Mouse (Mus musculus): ENCODE results near the gene Crhbp. TPM values are rescaled to one million over a fixed set of nuclear protein-coding genes. Genes with fewer than 3 reads are reported as not detected.

Gene Crhbp
- polyA plus RNA-seq, 2 experiments from 2014 or later: not detected

DNA sequence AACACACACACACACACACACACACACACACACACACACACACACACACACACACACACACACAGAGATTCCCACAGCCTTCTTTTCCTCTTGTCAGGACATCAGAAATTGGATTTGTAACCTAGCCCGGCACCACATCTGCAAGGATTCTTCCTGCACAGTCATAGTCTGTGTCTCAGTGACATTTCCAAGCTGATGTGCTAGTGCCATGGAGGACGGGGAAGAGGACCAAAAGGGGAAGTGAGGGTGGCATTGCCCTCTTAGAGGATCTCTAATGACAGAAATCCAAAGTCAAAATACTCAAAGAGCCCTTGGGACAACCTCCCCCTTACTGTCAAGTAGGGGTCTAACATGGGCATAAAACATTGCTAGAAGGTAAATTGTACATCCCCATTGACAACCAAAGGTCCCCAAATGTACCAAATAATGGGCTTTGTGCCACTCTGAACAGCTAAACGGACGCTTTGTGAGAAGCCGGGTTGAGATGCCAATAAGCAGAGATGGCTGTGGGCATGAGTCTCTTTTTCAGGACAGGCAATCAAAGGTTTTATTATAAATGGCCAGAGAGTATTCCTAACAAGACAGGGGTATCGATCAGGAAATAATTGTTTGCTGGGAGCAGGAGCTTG is 26.0 kb downstream of the Crhbp start:
- no peak for ATAC-seq

DNA sequence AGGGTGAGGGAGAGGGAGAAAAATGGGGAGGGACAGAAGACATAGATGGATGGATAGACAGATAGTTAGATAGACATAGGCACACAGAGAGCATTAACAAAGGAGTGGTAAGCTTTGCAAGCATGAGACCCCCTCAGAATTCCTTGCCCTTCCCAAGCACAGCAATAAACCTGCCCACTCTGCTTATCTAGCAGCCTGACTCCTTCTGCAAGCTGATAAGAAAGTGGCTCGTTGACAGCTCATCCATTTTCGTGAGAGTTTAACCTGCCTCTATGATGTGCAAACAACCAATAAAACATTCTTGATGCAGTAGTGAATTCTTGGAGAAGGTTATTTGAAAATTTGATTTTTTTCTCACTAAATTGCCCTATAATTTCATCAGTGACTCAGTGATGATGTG is 32.5 kb downstream of the Crhbp start:
- no peak for ATAC-seq

DNA sequence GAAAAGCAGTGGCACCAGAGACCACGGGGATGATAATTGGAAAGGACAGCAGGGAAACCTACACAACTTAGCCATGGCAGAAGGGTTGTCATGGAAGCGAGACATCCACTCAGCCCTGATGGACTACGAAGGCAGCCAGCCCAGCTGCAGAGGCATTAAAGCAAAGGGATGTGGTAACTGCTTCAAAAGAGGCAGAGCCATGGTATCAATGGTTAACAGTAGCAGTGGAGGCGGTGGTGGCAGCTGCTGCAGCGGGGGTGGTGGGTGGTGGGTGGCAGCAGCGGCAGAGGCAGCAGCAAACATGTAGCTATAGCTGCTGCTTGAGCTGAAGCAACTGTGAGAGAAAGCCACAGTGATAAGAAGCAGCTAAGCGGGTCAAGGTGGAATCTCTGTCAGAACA is 51.5 kb downstream of the Crhbp start:
- ATAC-seq: no peak

DNA sequence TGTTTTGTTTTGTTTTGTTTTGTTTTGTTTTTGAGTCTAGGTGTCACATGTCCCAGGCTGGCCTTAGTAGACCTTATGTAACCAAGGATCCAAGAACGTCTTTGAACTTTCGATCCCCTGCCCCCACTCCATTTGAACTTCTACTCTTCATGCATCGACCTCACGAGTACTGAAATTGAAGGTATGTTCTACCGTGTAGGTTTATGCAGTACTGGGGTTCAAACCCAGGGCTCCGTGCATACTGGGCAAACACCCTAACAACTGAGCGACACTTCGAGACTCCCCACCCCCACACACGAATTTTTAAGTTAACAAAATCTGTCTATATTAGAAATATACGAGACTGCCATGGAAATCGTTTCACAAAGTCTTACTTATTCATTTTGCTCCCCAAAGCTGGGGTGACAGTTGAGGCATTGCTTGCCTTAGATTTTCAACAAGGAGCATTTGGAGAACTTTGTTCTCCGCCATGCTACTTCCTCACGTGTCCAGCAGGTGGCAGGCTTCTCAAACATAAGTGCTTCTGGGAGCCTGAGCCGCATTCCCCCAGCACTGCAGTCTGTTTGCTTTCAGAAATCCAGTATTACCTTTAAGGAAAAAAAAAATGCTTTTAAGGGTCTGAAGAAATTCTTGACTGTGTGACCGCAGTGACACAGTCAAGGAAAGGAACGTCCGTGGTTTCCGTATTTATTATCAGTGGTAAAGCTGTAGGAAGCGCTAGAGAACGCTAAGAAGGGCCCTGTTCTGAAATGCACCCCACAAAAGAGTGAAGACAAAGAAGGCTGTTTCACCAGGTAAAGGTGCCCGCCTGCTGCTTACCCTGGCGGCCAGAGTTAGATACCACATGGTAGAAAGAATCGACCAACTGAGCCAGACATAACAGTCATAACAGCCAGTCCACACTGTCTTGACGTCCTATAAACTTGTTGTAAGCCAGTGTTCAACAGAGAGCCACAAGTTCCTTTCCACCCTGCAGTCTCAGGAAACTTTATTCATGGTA is 54.6 kb downstream of the Crhbp start:
- peak; percentile 80 for ATAC-seq

DNA sequence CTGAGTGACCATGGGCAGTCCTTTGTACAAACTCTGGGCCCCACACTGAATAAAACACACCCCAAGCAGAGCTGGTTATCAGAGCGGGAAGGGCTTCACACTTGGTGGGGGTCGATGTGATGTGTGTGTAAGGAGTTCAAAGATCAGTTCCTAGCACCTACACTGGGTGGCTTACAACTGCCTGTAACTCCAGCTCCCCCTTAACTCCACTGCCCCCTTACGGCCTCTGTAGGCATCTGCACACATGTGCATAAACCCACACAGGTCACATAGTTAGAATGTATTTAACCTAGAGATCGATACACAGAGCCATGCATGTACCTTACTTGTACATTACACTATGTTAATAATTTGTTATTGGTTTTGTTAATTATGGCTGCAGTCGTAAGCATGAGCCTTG is 56.5 kb downstream of the Crhbp start:
- no peak for ATAC-seq

DNA sequence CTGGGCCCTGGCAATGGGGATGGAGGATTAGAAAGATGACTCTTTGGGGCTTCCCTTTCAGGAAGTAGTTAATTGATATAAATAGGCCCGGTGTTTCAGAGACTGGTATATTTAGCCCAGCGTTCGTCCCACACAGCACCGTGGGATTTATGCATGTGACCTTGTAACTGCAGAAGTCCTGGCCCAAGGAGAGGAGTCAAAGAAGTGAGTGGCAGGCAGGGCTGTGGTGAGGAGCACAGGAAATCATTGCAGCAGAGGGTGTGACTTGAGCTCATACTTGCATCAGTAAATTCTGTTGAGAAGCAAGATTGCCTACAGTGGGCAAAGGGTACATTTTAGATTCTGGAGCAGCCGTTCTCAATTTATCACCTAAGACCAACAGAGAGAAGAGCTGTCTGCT is 62.3 kb downstream of the Crhbp start:
- ATAC-seq: no peak

Other genes starting within 250 kb of the Crhbp start
- 1 to 10 TPM in 1 of 2 experiments, under 1 TPM in 1; 0.54 to 1.2 TPM for gene Pde8b, start 194.6 kb downstream of the Crhbp start, polyA plus RNA-seq (2017; shearing (Covaris generic))
- 1 to 10 TPM; 1.5 to 1.9 TPM for gene Zbed3, start 121.3 kb downstream of the Crhbp start, polyA plus RNA-seq (2017; shearing (Covaris generic))
- gene Aggf1, start 69.6 kb downstream of the Crhbp start, polyA plus RNA-seq (2017; shearing (Covaris generic)): 10 to 100 TPM; 11.3 to 12.4 TPM
- not detected for gene S100z, start 33.8 kb upstream of the Crhbp start, polyA plus RNA-seq (2017; shearing (Covaris generic))
- 10 to 100 TPM; 17.0 to 21.0 TPM for gene F2rl1, start 80.3 kb upstream of the Crhbp start, polyA plus RNA-seq (2017; shearing (Covaris generic))
- gene F2r, start 173.6 kb upstream of the Crhbp start, polyA plus RNA-seq (2017; shearing (Covaris generic)): 10 to 100 TPM; 32.9 to 37.3 TPM